Mouse (Mus musculus): ENCODE data around the gene Olfr365.

Olfr365 gene

DNA sequence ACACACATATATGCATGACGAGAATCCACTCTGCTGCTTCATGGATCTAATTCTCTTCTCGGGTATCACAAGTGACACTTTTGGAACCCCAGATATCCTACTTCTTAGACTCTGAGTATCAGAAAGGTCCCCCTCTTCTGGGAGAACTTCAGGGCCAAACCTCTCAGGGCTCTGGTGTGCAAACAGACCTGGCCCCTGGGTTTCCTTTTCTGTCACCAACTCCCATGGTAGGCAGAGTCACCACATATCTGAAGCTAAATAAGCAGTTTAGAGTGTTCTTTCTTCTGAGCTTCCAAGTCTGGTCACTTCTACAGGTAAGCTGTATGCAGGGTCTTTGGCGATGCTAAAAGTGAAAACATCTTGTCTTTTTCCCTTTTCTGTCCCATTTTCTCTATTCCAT is at the start of gene Olfr365:
Olfr365 (plus strand) TSS at position 301 of the 400 bp plus-strand sequence.
- no peak for DNase-seq (ENCODE audit: extremely low read depth, low read depth, low spot score)

GRCm38 (mm10) chr2:37139022-37139421 is 49.0 kb upstream of the Olfr365 start, which contains the start of gene Olfr364-ps1:
TSS of gene Olfr364-ps1 (plus strand) at chr2:37139322.
- no peak for DNase-seq (ENCODE audit: extremely low read depth, low read depth, low spot score)

- no peak for DNase-seq (ENCODE audit: extremely low read depth, low read depth, low spot score)
Observed at GRCm38 (mm10) chr2:37211274-37211673, 23.3 kb downstream of the Olfr365 start, which contains the start of gene Olfr366. TSS of gene Olfr366 (plus strand) at chr2:37211574.
